Mouse (Mus musculus) lung, embryonic 14.5 days (tissue): ENCODE measurements around the gene Noxo1. TPM values are rescaled to one million over a fixed set of nuclear protein-coding genes. Genes with fewer than 3 reads are reported as not detected.

Experiments
- ATAC-seq: fragments of 200-750 bp; cut with Nextera tagmentation; 2 replicates; pipeline ENCODE4 v1.8.0; 2017; ENCODE audit warnings: mild to moderate bottlenecking, moderate TSS enrichment, moderate library complexity; ENCODE audit not compliant: insufficient read depth
- DNase-seq: peaks from one replicate; pipeline ENCODE4 v3.0.0-alpha.2; 2015
- H3K27ac ChIP-seq: fragments of 300-500 bp; sonication (generic); 2 replicates; pipeline ENCODE4 v1.5.1; 2014; ENCODE audit warnings: low read depth, mild to moderate bottlenecking, moderate library complexity
- H3K27me3 ChIP-seq: fragments of 300-500 bp; sonication (generic); 2 replicates; pipeline ENCODE4 v1.6.1; 2014; ENCODE audit warnings: low read length, control low read depth; ENCODE audit not compliant: insufficient read depth
- H3K36me3 ChIP-seq: fragments of 300-500 bp; sonication (generic); 2 replicates; pipeline ENCODE4 v1.6.1; 2014; ENCODE audit warnings: control low read depth; ENCODE audit not compliant: insufficient read depth
- H3K4me1 ChIP-seq: fragments of 300-500 bp; sonication (generic); 2 replicates; pipeline ENCODE4 v1.6.1; 2014; ENCODE audit warnings: antibody characterized with exemption, control low read depth; ENCODE audit not compliant: insufficient read depth
- H3K4me2 ChIP-seq: fragments of 300-500 bp; sonication (generic); 2 replicates; pipeline ENCODE4 v1.6.1; 2014; ENCODE audit warnings: mild to moderate bottlenecking
- H3K4me3 ChIP-seq: fragments of 300-500 bp; sonication (generic); 2 replicates; pipeline ENCODE4 v1.5.1; 2014; ENCODE audit warnings: low read depth, low read length
- H3K9ac ChIP-seq: fragments of 300-500 bp; sonication (generic); 2 replicates; pipeline ENCODE4 v1.6.1; 2014
- H3K9me3 ChIP-seq: fragments of 300-500 bp; sonication (generic); 2 replicates; pipeline ENCODE4 v1.6.1; 2016; ENCODE audit warnings: low read depth, low read length, control low read depth
- CTCF ChIP-seq: IDR thresholded peaks from 2 replicates; pipeline ENCODE4 v1.5.1; 2016; ENCODE audit warnings: antibody characterized with exemption, low read depth
- WGBS: fragments of 180-500 bp; shearing (Covaris S2); extraction: QIAGEN DNeasy Blood & Tissue Kit; methylation state at CpG from one replicate; pipeline ENCODE4 v1.1.7; 2014; 5-methylcytosine and 5-hydroxymethylcytosine counted together
- polyA plus RNA-seq: library from polyadenylated mRNA; unstranded; fragments of >200 nt; fragmentation: Nextera tagmentation; extraction: Ambion mirVana; gene quantifications from 2 replicates; pipeline ENCODE4 v1.2.1, GENCODE M21; 2014

Gene Noxo1
- polyA plus RNA-seq, 1 experiment from 2014 or later, result 3.5 TPM

DNA sequence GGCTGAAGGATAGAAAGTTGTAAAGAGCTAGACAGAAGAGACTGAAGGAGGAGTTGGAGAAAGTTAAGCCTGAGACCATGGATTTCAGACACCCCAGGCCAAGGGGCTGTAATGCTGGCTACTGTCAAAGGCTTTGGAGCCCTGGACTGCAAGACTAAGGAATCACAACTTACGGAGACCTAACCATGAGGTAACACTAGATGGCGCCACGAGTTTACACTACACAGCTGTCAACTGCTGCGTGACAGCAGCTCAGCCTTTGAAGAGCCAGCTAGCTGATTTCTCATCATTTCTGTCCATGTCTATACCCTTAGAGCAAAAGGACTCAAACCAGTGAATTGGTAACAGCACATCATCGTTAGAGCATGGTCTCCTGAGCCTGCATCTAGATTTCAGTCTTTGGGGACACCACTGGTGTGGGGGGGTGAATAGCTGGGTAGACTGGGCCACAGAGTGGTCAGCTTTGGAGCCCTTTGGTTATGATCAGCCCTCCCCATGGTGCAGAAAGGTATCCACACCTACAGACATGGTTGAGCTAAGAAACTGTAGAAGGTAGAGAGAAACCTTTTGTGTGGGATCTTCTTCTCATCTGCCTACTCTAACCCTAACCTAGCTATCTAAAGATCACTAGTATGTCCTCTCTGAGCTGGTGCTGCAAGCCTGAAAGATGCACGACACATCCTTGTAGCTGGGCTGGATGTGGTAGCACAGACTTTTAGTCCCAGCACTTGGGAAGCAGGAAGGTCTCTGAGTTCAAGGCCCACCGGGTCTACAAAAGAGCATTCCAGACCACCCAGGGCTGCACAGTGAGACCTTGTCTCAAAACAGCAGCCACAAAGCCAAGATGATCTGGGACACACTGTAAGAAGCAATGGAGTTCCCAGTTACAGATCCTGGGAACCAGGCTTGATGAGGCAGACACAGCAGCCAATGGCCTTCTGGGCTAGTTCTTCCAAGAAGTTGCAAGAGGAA, 49.8 kb downstream of the Noxo1 start:
- peaks cover 9% of the 10 kb centered on the region for H3K27me3 ChIP-seq
- WGBS, result 18% methylated on average over 7 of the region's 7 CpGs
- H3K9me3 ChIP-seq, result no peaks in the 10 kb centered on the region
- no peak overlapping the region for H3K9ac ChIP-seq
- H3K4me1 ChIP-seq, result no peaks in the 10 kb centered on the region
- peak; percentile 98 for DNase-seq
- ATAC-seq, result peak; percentile 79
- peak; percentile 93 for TF ChIP-seq CTCF
- no peak overlapping the region for H3K4me3 ChIP-seq
- no peak overlapping the region for H3K4me2 ChIP-seq
- peaks cover 12% of the 10 kb centered on the region; the same call in 1 of the 2 replicates for H3K36me3 ChIP-seq
- no peak overlapping the region for H3K27ac ChIP-seq

DNA sequence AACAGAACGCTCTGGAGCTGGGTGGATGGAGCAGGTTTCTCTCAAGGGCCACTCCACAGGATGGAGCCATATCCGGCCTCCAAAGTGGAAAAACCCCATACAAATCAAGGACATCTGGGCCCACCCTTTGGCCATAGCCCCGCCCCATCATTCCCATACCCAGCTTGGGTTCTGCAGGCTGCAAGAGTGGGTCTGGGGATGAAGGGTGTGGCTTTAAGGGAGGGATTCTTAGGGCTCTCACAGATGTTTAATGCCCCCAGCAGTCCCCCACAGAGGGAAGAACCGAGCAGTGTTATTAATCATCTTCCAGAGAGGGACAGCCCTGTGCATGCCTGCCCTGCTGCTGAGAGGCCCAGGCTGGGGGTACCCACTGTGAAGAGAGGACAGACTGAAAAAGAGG, 51.0 kb downstream of the Noxo1 start:
- Histone ChIP-seq H3K27ac (no peak overlapping the region), H3K4me3 (no peak overlapping the region), H3K4me2 (no peak overlapping the region), H3K36me3 (peaks cover 8% of the 10 kb centered on the region; the same call in 1 of the 2 replicates), H3K27me3 (peaks cover 20% of the 10 kb centered on the region), H3K4me1 (no peaks in the 10 kb centered on the region), H3K9me3 (no peaks in the 10 kb centered on the region), H3K9ac (no peak overlapping the region; the same call in 1 of the 2 replicates)
- 43% methylated on average over 4 of the region's 4 CpGs for WGBS
- ATAC-seq (no peak), DNase-seq (no peak)
- TF ChIP-seq CTCF, result no peak

Other genes starting within 250 kb of the Noxo1 start
- gene E4f1, start 225.9 kb upstream of the Noxo1 start, polyA plus RNA-seq, result 22.3 and 25.2 TPM in 2 replicates
- gene Pgp, start 225.8 kb upstream of the Noxo1 start, polyA plus RNA-seq, result 57.9 and 60.2 TPM in 2 replicates
- gene Bricd5, start 222.3 kb upstream of the Noxo1 start, polyA plus RNA-seq, result 0.37 TPM in 1 of 2 replicates, not detected in the other
- 23.8 and 30.2 TPM in 2 replicates for gene Mlst8, start 217.2 kb upstream of the Noxo1 start, polyA plus RNA-seq
- gene Caskin1, start 207.6 kb upstream of the Noxo1 start, polyA plus RNA-seq, result 0.93 and 1.1 TPM in 2 replicates
- gene Traf7, start 168.3 kb upstream of the Noxo1 start, polyA plus RNA-seq, result 103 and 106 TPM in 2 replicates
- 2.8 and 3.1 TPM in 2 replicates for gene Rab26, start 162.0 kb upstream of the Noxo1 start, polyA plus RNA-seq
- gene Pkd1, start 146.4 kb upstream of the Noxo1 start, polyA plus RNA-seq, result 27.6 and 34.0 TPM in 2 replicates
- gene Tsc2, start 63.6 kb upstream of the Noxo1 start, polyA plus RNA-seq, result 62.2 and 66.5 TPM in 2 replicates
- gene Nthl1, start 63.6 kb upstream of the Noxo1 start, polyA plus RNA-seq, result 15.9 and 18.6 TPM in 2 replicates
- gene Slc9a3r2, start 45.9 kb upstream of the Noxo1 start, polyA plus RNA-seq, result 67.8 and 68.3 TPM in 2 replicates
- gene Npw, start 37.8 kb upstream of the Noxo1 start, polyA plus RNA-seq, result 0.78 and 1.0 TPM in 2 replicates
- 32.9 and 34.0 TPM in 2 replicates for gene Zfp598, start 26.5 kb upstream of the Noxo1 start, polyA plus RNA-seq
- 0.83 and 1.3 TPM in 2 replicates for gene Syngr3, start 6.3 kb upstream of the Noxo1 start, polyA plus RNA-seq
- 53.9 and 54.4 TPM in 2 replicates for gene Gfer, start 78 bp upstream of the Noxo1 start, polyA plus RNA-seq
- gene Tbl3, start 11.4 kb downstream of the Noxo1 start, polyA plus RNA-seq, result 97.9 and 112 TPM in 2 replicates
- 0.46 and 0.71 TPM in 2 replicates for gene Rnf151, start 21.8 kb downstream of the Noxo1 start, polyA plus RNA-seq
- 1,798 and 1,884 TPM in 2 replicates for gene Rps2, start 21.9 kb downstream of the Noxo1 start, polyA plus RNA-seq
- gene Ndufb10, start 28.2 kb downstream of the Noxo1 start, polyA plus RNA-seq, result 211 and 221 TPM in 2 replicates
- gene Rpl3l, start 31.6 kb downstream of the Noxo1 start, polyA plus RNA-seq, result not detected in 2 replicates
- gene Msrb1, start 40.4 kb downstream of the Noxo1 start, polyA plus RNA-seq, result 35.2 and 37.8 TPM in 2 replicates
- 2.9 and 3.3 TPM in 2 replicates for gene Hs3st6, start 56.8 kb downstream of the Noxo1 start, polyA plus RNA-seq
- not detected in 2 replicates for gene Meiob, start 108.1 kb downstream of the Noxo1 start, polyA plus RNA-seq
- gene Hagh, start 143.9 kb downstream of the Noxo1 start, polyA plus RNA-seq, result 23.2 and 24.8 TPM in 2 replicates
- gene Fahd1, start 154.1 kb downstream of the Noxo1 start, polyA plus RNA-seq, result 16.5 and 17.1 TPM in 2 replicates
- gene Igfals, start 169.8 kb downstream of the Noxo1 start, polyA plus RNA-seq, result 0.93 and 1.1 TPM in 2 replicates
- gene Nubp2, start 190.1 kb downstream of the Noxo1 start, polyA plus RNA-seq, result 53.0 and 56.5 TPM in 2 replicates
- gene Spsb3, start 190.4 kb downstream of the Noxo1 start, polyA plus RNA-seq, result 34.8 and 37.2 TPM in 2 replicates
- gene Eme2, start 198.9 kb downstream of the Noxo1 start, polyA plus RNA-seq, result 21.2 and 23.3 TPM in 2 replicates
- 92.1 and 93.7 TPM in 2 replicates for gene Mrps34, start 198.9 kb downstream of the Noxo1 start, polyA plus RNA-seq
- 65.1 and 77.1 TPM in 2 replicates for gene Nme3, start 200.3 kb downstream of the Noxo1 start, polyA plus RNA-seq
- 32.1 and 34.2 TPM in 2 replicates for gene Mapk8ip3, start 240.7 kb downstream of the Noxo1 start, polyA plus RNA-seq